26 mouse cellular contexts compared by ENCODE assay signal in genomic region chr6:81517185-81517584, GRCm38 (mm10).
DNase-seq lines count a peak whose midpoint lies in the region; ATAC-seq lines count a peak whose summit lies in the region.
"Had no signal": no experiment of that assay in that cellular context is flagged by ENCODE, and none has a peak within 500 bp of the region (broad histone marks: within the 10 kb centered on the region; RNA-seq: fewer than 3 reads in every experiment).

No protein-coding gene starts in this region.

- no peak for DNase-seq in frontal cortex, postnatal 25 days (ENCODE audit: low spot score in 2 of 2)
- DNase-seq in brain, adult 2 months (ENCODE audit: low read depth, low spot score) = peak; percentile 58
- DNase-seq in telencephalon, adult 2 months (ENCODE audit: low read depth, low spot score) = peak; percentile 26
- no peak for DNase-seq in midbrain, embryonic 14.5 days
- DNase-seq: adrenal gland, adult 8-10 months; adrenal gland, postnatal 14 days; adrenal gland, postnatal 36 days; B cell, adult 2 months; cerebellum, adult 11 months; cerebellum, adult 18-20 months; cerebellum, adult 8-10 months; cerebellum, adult 9-11 months; cerebellum, postnatal 14 days; cerebellum, postnatal 36 days; embryo, embryonic 11 days; forebrain, postnatal 0 days had no signal

- H3K36me3 ChIP-seq in midbrain, embryonic 14.5 days (ENCODE audit: control insufficient read depth, insufficient read depth, low read length) = no peaks in the 10 kb centered on the region
- H3K36me3 ChIP-seq: embryonic facial prominence, embryonic 13.5 days; embryonic facial prominence, embryonic 15.5 days; forebrain, embryonic 15.5 days; G1E had no signal

- H3K9ac ChIP-seq in midbrain, embryonic 14.5 days (replicated peaks; ENCODE audit: low read length) = no peak overlapping the region
- H3K9ac ChIP-seq: embryonic facial prominence, embryonic 13.5 days; embryonic facial prominence, embryonic 15.5 days; forebrain, embryonic 13.5 days; forebrain, embryonic 15.5 days; forebrain, postnatal 0 days had no signal

- no peak overlapping the region for H3K4me2 ChIP-seq in midbrain, embryonic 14.5 days (ENCODE audit: low read length)
- H3K4me2 ChIP-seq: embryonic facial prominence, embryonic 13.5 days; embryonic facial prominence, embryonic 15.5 days; forebrain, embryonic 13.5 days; forebrain, embryonic 15.5 days had no signal

- H3K4me3 ChIP-seq in midbrain, embryonic 14.5 days (replicated peaks; ENCODE audit: low read depth, low read length) = no peak overlapping the region
- H3K4me3 ChIP-seq: embryonic facial prominence, embryonic 13.5 days; embryonic facial prominence, embryonic 15.5 days; forebrain, embryonic 13.5 days; forebrain, embryonic 15.5 days had no signal

- 90% methylated on average over 1 of the region's 1 CpGs for WGBS in midbrain, embryonic 14.5 days

- H3K9me3 ChIP-seq in midbrain, embryonic 14.5 days (ENCODE audit: control insufficient read depth, low read length) = no peaks in the 10 kb centered on the region
- H3K9me3 ChIP-seq: embryonic facial prominence, embryonic 13.5 days; embryonic facial prominence, embryonic 15.5 days; forebrain, embryonic 13.5 days; forebrain, embryonic 15.5 days had no signal

- no peak overlapping the region for H3K27ac ChIP-seq in midbrain, embryonic 14.5 days (replicated peaks; ENCODE audit: low read depth, low read length)
- H3K27ac ChIP-seq: embryonic facial prominence, embryonic 13.5 days; embryonic facial prominence, embryonic 15.5 days; forebrain, embryonic 13.5 days; forebrain, embryonic 15.5 days had no signal

- no peaks in the 10 kb centered on the region for H3K27me3 ChIP-seq in midbrain, embryonic 14.5 days (ENCODE audit: control insufficient read depth, insufficient read depth, low read length)
- H3K27me3 ChIP-seq: CH12.LX; embryonic facial prominence, embryonic 13.5 days; embryonic facial prominence, embryonic 15.5 days; forebrain, embryonic 13.5 days; forebrain, embryonic 15.5 days; Patski had no signal

- peak; percentile 95 for ATAC-seq in frontal cortex, adult (ENCODE audit: low TSS enrichment)
- ATAC-seq in midbrain, embryonic 14.5 days (ENCODE audit: low FRiP score, low TSS enrichment) = no peak
- ATAC-seq: activated CD4-positive, CD25-positive, alpha-beta regulatory T cell, adult 4 months; CD4-positive, CD25-positive, alpha-beta regulatory T cell, adult 4 months; forebrain, embryonic 13.5 days; forebrain, embryonic 15.5 days; forebrain, postnatal 0 days; Patski had no signal

- no peaks in the 10 kb centered on the region for H3K4me1 ChIP-seq in midbrain, embryonic 14.5 days (ENCODE audit: control insufficient read depth, insufficient read depth, low read length)
- H3K4me1 ChIP-seq: embryonic facial prominence, embryonic 13.5 days; embryonic facial prominence, embryonic 15.5 days; forebrain, embryonic 13.5 days; forebrain, embryonic 15.5 days had no signal

Comparison
In these comparisons a context has a peak if more than half of its experiments do, and no peak if none do; other contexts are left out.
1. DNase-seq: peak in brain, adult 2 months (single experiment) and telencephalon, adult 2 months (single experiment); none in frontal cortex, postnatal 25 days (0 of 2) and midbrain, embryonic 14.5 days (single experiment).